Comparison of ENCODE assay signal across 22 mouse cellular contexts in the genomic region with DNA sequence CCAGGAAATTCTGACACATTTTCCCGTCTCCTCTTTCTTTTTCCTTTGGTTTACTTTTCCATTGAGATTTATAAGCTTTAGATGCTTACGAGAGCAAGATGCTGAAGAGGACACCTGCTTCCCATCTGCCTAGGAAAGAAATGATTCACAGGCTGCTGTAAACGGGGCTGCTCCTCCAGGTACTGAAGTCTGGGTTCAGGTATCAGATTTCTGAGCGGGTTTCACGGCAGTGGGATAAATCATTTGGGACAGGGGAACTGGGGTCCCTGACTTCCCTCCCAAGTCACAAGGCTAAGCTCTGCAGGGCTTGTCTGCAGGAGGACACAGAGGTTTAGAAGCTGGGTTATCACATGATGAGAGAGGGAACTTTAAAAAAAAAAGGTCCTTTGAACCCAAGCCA. TPM values are rescaled to one million over a fixed set of nuclear protein-coding genes. Genes with fewer than 3 reads are reported as not detected.
"Had no signal": no experiment of that assay in that cellular context is flagged by ENCODE, and none has a peak within 500 bp of the region (broad histone marks: within the 10 kb centered on the region; RNA-seq: fewer than 3 reads in every experiment).

No protein-coding gene starts in this region.

- H3K36me3 ChIP-seq: lung, embryonic 15.5 days; midbrain, embryonic 10.5 days; midbrain, embryonic 12.5 days; neural tube, embryonic 13.5 days; neural tube, embryonic 15.5 days had no signal

- H3K4me2 ChIP-seq: lung, embryonic 15.5 days; midbrain, embryonic 12.5 days; neural tube, embryonic 13.5 days; neural tube, embryonic 15.5 days had no signal

- H3K27me3 ChIP-seq: lung, embryonic 15.5 days; midbrain, embryonic 12.5 days; neural tube, embryonic 13.5 days; neural tube, embryonic 15.5 days had no signal

- DNase-seq: lung, adult 2 months; lung, postnatal 14 days; lung, postnatal 36 days; midbrain, embryonic 14.5 days; retina, postnatal 1 day; right cerebral cortex, adult 18-20 months; right cerebral cortex, postnatal 25 days; right cerebral cortex, postnatal 4 days; spleen, adult 18-20 months; thymus, adult 18-20 months; thymus, postnatal 14 days; thymus, postnatal 36 days had no signal

- H3K9me3 ChIP-seq: lung, embryonic 15.5 days; midbrain, embryonic 12.5 days; neural tube, embryonic 13.5 days; neural tube, embryonic 15.5 days had no signal

- H3K4me3 ChIP-seq: lung, embryonic 15.5 days; megakaryocyte, embryonic 14.5 days; midbrain, embryonic 10.5 days; midbrain, embryonic 12.5 days; myocyte; neural tube, embryonic 13.5 days; neural tube, embryonic 15.5 days had no signal

- H3K9ac ChIP-seq: lung, embryonic 15.5 days; midbrain, embryonic 12.5 days; neural tube, embryonic 13.5 days; neural tube, embryonic 15.5 days had no signal

- ATAC-seq: lung, postnatal 0 days; midbrain, embryonic 16.5 days had no signal

- H3K27ac ChIP-seq: lung, embryonic 15.5 days; macrophage; midbrain, embryonic 12.5 days; neural tube, embryonic 13.5 days had no signal

RNA-seq across cellular contexts. Expression of gene Slc44a3, which starts 40.2 kb away (rescaled TPM):
- polyA plus RNA-seq: macrophage had no signal
